Mouse (Mus musculus) left cerebral cortex, postnatal 10 days (tissue): ENCODE results near the gene Orai1. TPM values are rescaled to one million over a fixed set of nuclear protein-coding genes. Genes with fewer than 3 reads are reported as not detected.

Experiments used
- DNase-seq, 2 experiments: peaks; one replicate each; pipeline ENCODE4 v3.0.0; 2021 to 2022; ENCODE audit warnings: low spot score in 2 of 2, mixed read lengths in 1 of 2; ENCODE audit errors: extremely low spot score in 1 of 2
- intact Hi-C: fragments of 180-260 bp; cut with DNase I; formaldehyde crosslinking; loops from one replicate; pipeline ENCODE4 v1.15.1; 2025
- total RNA-seq, 2 experiments: library from RNA; stranded (reverse); gene quantifications; 2 replicates each; pipeline ENCODE4 v1.2.3; 2021

Orai1 gene
- total RNA-seq, 2 experiments from 2014 or later, result 9.0 to 10.1 TPM

GRCm38 (mm10) chr5:123024312-123024711 lies 9.4 kb downstream of the Orai1 start:
- intact Hi-C loops, result no loop called here
- DNase-seq, result no peak

DNA sequence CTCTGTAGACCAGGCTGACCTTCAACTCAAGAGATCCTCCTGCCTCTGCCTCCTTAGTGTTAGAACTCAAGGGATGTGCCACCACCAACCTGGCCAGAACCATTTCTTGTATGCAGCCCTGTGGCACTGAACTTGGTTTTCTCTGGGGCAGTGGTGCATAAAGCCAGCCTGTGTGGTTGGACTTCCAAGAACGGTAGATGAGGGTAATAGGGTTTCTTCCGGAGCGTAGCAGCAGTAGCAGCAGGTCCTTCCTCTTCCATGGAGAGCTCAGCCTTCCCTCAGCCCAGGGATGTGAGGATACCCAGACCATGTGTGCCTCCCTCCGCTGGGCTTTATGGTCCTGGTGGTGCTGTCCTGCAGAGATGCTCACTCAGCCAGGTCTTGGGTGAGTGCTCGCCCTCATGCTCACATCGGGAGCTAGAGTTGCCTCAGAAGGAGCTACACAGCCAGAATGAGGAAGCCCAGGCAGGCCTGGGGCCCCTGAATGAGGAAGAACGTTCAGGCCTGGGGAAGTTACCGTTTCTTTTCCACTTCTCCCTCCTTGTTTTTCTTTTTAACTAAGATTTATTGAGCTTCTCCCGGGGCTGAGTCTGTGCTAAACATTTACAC lies 10.2 kb downstream of the Orai1 start:
- DNase-seq, result no peak

GRCm38 (mm10) chr5:123026414-123026813 lies 11.5 kb downstream of the Orai1 start:
- intact Hi-C loops, result no loop called here
- no peak for DNase-seq

More for the DNA sequence above, 10.2 kb downstream of the Orai1 start:
- intact Hi-C loops, result no loop called here

DNA sequence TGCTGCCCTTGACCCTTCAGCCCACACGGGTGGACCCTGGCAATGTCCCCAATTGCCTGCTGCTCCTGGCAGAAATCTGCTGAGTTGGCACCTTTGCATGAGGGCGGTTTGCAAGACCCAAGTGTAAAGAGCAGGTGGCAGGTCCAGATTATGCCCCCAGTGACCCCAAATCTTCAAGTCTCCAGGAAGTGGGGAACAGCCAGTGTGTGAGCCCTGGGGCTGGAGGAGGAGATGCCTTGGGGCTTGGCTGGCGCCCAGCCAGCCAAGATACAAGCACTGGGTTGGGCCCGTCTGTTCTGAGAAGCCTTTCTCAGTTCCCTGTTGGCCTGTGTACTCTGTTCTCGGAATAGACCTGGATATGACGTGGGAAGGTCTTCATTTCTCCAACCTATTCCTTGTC lies 12.6 kb downstream of the Orai1 start:
- DNase-seq, result no peak
- intact Hi-C loops, result no loop called here

DNA sequence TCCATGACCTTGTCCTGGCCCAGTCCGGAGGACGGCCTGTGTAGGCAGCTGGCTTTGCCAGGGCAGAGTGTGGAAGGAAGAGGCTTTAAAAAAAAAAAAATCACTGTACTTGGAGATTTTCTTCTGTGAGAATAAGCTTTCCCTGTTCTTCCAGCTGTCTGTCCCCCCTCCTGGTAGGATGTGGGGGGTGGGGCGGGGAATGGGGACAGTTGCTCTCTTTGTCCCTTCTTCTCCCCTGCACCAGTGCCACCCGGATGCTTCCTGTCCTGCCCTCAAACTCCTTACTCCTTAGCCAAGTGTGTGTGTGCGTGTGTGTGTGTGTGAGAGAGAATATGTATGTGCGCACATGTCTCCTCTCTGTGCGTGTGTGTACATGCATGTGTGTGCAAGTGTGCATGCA lies 14.9 kb downstream of the Orai1 start:
- DNase-seq, result peak in 1 of 2 experiments; percentile 64
- intact Hi-C loops, result no loop called here

DNA sequence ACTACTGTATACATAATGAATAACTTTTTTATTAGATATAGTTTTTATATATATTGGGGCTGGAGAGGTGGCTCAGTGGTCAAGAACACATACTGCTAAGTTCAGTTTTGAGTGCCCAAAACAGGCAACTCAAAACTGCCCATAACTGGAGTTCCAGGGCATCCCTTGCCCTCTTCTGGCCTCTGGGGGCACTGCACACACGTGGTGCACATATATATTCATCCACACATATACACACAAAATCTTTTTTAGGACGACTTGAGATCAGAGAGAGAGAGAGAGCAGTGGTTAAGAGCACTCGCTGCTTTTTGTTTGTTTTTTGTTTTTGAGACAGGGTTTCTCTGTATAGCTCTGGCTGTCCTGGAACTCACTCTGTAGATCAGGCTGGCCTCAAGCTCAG lies 16.4 kb downstream of the Orai1 start:
- no peak for DNase-seq
- intact Hi-C loops, result no loop called here

DNA sequence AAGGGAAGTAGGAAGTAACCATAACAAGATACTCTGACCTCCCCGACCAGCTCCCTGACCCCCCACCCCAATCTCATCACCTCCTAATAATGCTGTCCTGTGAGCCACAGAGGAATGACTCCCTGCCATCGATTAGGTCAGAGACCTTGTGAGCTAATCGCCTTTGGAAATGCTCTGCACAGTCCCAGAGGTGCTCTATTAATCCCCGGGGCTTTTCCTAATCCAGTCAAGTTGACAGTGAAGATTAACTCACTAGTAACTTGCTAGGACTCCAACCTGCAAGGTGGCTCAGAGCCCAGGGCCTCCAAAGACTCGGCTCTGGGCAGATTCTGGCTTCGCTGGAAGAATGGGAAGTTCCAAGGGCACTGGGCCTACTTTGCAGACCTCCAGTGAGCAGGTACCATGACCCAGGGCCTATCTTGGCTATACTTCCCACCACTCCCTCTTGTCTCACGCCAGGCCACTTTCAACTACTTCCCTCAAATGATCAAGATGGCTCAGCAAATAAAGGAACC lies 18.8 kb downstream of the Orai1 start:
- intact Hi-C loops, result no loop called here
- DNase-seq, result no peak

DNA sequence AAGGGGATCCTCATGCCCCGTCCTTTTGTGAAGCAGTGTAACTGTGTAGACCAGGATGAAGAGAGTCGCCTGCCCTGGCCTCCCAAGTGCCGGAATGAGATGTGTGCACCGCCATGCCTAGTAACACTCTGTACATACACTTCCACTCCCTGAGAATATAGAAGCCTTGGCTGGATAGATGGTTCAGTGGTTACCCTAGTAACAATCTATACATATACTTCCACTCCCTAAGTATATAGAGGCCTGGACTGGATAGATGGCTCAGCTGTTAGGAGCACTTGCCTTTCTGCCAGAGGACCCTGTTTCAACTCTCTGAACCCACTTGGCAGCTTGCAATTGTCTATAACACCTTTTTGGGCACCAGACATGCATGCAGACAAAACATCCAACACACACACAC lies 20.2 kb downstream of the Orai1 start:
- intact Hi-C loops, result no loop called here
- DNase-seq, result no peak

- intact Hi-C loops, result no loop called here
- peak in 1 of 2 experiments; percentile 65 for DNase-seq
These were observed 20.7 kb downstream of the Orai1 start for GRCm38 (mm10) chr5:123035564-123035963.

DNA sequence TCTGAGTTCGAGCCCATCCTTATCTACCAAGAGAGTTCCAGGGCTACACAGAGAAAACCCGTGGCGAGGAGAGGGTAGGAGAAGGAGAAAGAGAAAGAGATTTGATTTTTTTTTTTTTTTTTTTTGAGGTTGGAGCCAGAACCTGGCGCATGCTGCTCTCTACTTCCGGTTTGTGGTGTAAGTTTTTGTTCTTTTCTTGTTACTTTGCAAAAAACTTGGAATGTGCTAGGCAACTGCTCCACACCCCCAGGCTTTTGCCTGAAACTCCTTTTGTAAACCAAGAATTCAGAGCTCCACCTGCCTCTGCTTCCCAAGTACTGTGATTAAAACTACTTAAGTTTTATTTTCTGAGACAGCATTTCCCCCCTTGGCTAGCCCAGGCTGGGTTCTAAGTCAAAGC lies 23.2 kb downstream of the Orai1 start:
- intact Hi-C loops, result no loop called here
- DNase-seq, result no peak

GRCm38 (mm10) chr5:123039120-123039752 lies 24.4 kb downstream of the Orai1 start:
- peak in 1 of 2 experiments; percentile 76 for DNase-seq
- intact Hi-C loops, result no loop called here

DNA sequence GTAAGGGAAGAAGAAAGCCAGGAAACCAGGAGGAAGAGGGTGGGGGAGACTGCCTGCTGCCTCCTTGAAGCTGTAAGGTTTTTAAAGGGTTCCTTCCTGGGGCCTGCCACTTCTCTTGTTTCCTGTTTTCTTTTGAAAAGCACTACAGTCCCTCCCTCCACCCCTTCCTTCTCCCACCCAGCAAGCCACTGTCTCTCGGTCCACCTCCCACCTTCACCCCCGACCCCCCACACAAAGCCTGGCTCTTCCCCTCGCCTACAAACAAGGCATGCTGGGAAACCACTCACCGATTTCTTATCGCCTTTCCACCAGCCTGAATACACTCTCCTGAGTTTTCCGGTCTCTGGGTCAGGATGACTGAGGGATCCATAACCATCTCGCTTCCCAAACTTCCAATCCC lies 25.9 kb downstream of the Orai1 start:
- DNase-seq, result no peak
- intact Hi-C loops, result no loop called here

DNA sequence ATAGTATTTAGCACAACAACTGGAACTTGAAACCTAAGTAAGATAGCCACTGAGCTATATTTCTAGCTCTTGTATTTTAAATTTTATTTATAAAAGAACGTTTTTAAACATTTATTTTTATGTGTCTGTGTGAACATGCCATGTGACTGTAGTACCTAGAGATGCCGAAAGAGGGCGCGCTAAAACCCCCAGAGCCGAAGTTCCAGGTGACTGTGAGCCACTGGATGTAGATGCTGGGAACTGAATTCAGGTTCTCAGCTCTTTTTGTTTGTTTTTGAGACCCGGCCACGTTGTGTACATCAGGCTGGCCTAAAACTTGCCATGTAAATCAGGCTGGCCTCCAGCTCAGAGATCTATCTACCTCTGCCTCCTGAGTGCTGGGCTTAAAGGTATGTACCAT lies 29.0 kb downstream of the Orai1 start:
- intact Hi-C loops, result no loop called here
- no peak for DNase-seq

DNA sequence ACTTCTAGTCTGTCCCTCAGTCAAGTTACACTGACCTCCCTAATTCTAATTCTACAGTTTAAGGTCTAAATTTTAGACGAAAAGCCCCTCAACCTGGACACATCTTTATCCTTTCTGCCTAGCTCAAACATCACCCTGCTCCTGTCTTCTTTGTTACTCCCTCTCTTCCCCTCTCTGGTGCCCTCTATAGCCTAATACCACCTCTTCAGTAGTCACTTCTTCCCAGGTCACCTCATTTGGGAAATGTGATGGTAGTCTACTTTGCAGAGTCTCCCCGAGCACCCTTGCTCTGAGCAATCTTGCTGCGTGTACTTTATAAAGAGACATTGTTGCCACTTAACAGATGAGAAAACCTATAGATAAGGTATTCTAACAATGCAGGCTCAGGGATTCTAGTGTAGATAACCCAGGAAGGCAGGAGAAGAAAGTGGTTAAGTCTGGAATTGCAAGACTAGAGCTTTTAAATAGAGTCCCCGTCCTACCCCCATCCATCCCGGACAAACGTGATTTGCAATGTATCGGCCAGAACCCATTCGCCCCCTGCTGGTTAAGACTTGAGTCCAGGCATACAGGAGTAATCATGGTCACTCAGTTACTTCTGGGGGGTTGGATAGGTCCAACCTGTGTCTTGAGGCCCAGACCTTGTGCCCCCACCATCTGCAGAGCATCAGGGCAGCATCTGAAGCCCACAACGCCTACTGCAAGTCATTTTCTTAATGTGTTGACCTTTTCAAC lies 30.9 kb downstream of the Orai1 start:
- intact Hi-C loops, result loop anchor here (5.0 kb wide), 2 partner anchors 33 to 78 kb away; no protein-coding TSS in a partner anchor
- peak in 1 of 2 experiments; percentile 80 for DNase-seq

GRCm38 (mm10) chr5:123046916-123047315 lies 32.0 kb downstream of the Orai1 start, which contains the start of gene Morn3:
Gene Morn3, minus strand, starts transcription at chr5:123047016.
- no peak for DNase-seq
- intact Hi-C loops, result loop anchor here (5.0 kb wide), 2 partner anchors 35 to 80 kb away; no protein-coding TSS in a partner anchor

- intact Hi-C loops, result loop anchor here (5.0 kb wide), 2 partner anchors 37 to 82 kb away; no protein-coding TSS in a partner anchor
- DNase-seq, result peak in 1 of 2 experiments; percentile 55
These were observed 34.4 kb downstream of the Orai1 start for GRCm38 (mm10) chr5:123049271-123049670.

DNA sequence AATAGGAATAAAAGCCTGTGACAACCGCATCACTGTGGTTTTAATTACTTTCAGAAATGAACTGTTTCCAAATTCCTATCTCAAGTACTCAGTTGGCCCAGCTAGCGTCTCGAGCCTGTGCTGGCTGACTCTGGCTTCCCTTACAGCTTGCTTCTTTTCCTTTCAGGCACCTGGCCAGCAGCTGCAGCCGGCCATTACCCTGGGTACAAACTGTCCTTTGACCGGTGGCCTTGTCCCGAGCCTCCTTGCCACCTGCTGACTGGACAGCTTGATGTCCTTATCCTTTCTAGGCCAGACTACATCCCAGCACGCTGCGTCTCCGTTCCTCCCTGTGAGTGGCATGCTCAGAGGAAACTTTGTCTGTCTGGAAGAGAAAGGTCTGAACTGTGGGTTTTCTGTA lies 36.0 kb downstream of the Orai1 start:
- intact Hi-C loops, result no loop called here
- peak in 1 of 2 experiments; percentile 62 for DNase-seq

DNA sequence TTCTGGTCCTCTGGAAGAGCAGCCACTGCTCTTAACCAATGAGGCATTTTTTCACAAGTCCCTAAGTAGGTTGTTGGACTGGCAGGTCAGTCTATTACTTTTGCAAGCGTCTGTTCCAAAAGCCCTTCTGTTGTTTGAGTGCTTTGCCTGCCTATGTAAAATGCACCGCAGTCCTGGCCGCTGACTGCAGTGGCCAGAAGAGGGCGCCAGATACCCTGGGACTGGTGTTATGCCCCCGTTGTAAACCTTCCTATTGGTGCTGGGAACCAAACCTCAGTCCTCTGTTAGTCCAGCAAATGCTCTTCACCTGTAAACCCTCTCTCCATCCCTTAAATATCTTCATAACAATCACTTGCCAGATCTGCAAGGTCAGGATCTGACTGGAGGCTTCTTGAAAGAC lies 36.9 kb downstream of the Orai1 start:
- no peak for DNase-seq

DNA sequence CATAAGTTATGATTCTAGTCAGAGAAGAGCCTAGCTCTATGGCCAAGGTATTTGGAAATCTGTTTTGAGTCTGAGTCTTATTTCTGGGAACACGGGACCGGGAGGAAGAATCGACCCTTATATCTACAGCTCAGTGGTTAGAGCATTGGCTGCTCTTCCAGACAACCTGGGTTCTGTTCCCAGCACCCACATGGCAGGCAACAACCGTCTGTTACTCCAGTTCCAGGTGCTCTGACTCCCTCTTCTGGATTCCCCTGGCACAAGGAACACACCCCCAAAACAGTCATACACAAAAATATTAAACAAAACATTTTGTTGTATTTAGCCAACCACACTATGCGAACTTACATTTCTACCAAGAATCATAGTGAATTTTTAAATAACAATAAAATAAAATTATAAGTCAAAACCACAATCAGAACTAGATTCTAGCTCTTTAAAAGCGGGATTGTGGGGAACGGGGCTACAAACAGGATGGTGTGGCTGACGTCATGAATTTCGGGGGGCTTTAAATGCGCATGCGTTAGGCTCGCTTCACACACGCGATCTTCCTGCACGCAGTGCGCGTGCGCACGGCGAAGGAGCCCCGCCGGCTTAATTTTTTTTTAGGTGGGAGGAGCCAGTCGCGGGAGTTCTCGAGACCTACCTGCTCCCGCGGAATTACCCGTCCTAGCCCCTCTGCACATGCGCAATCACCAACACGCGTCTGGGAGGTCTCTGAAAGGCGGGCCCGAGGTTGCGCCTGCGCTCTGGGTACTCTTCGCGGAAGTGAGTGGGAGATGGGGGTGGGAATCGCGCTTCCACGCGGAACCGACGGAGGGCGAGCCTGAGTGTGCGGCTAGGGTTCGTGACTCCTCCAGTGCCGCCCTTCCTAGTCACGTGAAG lies 42.7 kb downstream of the Orai1 start:
- intact Hi-C loops, result no loop called here

More for the DNA sequence above, 36.9 kb downstream of the Orai1 start:
- intact Hi-C loops, result no loop called here

More for the DNA sequence above, 42.7 kb downstream of the Orai1 start:
- DNase-seq, result peak; percentile 99 to 100
